Mouse (Mus musculus) cerebellum, adult 8-10 months (tissue): Measurements from ENCODE around the gene Plxna4.
"Not testable (repeated sequence)": the region's sequence is repeated elsewhere in the genome, so short reads cannot be mapped to it uniquely, and the experiment has no call there.

Source experiments
- DNase-seq: peaks from one replicate; pipeline ENCODE4 v3.0.0; 2022

Plxna4 gene

DNA sequence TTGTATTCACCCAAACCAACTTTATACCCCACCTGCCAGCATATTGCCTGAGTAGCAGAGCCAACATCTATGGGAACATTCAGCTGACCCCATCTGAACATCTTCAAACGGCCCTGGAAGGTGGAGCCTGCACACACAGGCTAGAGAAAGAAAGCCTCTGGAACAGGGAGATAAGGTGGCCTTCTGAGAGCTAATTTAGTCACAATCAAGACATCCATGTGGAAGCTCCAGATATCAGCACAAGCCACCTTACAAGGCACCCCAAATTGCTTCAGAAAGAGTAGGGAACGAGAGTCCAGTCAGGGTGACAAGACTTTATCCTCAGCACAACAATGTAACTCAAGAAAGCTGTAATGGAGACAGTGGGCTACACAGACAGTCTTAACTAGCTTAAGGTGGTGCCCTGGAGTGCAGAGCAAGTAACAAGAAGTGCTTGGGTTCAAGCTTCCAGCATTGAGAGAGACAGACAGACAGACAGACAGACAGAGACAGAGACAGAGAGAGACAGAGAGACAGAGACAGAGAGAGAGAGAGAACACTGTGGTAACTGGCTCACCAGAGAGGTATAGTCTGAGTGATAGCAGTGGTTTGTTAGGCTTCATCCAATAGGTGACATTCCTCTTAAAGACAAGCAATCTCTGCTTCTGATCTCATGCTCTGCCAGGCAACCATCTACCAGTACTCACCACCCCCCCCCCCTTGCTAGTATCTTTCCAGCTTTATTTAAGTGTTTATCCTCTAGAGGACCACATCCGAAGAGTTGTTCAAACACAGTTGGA, 53.8 kb downstream of the Plxna4 start:
- no peak for DNase-seq

DNA sequence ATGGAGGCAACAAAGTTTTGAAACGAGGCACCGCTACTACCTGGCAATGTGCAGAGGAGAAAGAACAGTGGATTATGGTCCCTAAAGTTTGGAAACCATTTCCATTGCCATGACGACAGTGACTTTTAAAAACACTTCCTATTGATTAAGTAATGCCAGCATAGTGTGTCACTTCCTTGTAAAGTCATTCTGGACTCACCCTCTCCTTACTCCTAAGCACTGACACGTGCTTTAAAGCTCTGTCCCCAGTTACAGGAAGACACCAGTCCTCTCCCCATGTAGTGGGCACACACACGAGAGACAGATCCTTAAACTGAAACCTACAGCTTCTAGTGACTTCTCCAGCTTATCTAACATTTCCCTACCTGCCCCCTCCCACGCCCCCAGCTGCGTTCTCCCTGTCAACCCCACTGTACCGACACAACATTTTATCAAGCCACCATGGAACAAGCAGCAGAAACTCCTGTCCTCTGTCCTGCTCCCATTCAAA, 59.9 kb downstream of the Plxna4 start:
- no peak for DNase-seq

DNA sequence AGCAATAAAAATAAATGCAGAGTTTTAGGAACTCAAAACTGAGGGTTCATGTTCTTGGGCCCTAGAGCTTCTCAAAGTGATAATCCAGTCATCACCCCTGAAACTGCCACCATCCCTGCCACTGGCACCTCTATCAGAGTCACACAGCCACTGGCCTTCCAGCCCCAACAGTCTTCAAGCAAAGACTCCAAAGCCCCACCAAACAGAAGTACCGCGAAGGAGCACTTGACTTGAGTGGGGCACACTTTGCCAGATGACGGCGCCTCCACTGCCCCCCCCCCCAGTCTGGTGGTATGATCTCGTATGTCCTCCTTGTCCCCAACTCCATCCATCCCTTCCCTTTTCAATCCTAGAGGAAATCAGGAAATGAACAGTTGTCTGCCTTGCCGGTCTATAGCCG, 60.5 kb downstream of the Plxna4 start:
- no peak for DNase-seq

DNA sequence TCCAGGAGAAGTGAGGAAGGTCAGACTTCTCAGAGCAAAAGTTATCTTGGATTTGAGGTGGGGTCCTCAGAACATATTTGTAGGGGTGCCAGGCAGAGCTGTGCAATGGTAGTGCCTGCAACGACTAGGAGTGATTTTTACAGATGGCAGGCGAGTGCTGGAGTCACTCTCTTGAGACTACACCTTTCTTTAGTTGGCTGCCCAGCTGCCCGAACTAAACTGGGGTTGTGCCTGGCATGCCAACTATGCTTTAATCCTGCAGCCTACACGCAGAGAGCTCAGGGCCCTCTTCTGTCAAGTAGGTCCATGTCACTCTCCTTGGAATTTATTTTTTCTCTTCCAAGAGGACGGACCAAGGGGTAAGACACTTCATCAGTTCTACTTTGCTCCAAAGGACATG, 61.2 kb downstream of the Plxna4 start:
- no peak for DNase-seq

DNA sequence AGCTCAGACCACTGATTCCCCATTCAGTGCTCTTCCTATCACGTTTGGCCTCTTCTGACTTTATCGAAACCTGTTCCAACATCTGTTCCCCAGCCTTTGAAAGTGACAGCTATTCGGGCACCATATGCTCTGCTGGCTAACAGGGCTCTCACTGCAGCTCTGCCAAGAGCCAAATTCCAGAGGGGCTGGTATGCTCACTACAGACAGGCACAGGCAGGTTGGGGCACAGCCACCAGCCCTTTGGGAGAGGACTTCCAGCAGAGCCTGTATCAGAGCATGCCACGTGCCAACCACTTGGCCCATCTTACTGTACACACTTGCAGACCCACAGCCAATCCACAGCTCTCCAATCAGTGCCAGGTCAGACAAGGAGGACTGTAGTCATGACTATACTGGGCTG, 67.9 kb downstream of the Plxna4 start:
- peak; percentile 26 for DNase-seq

DNA sequence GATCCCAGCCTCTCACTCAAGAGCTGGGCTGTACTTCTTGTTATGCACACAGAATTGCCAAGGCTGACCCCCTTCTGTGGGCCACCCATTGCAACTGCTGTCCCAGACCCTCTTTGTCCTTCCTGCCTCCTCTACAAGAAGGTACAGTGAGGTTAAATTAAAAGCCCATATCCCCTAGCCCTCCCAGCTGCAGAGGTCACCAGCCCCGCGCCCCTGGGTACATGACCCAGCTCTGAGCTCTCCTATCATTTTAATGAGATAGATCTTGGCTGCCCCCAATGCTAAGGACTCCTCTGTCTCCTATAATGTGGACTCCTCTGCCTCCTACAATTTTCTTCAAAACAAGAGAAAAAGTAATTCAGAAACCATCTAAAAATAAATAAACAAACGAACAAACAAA, 69.4 kb downstream of the Plxna4 start:
- no peak for DNase-seq

DNA sequence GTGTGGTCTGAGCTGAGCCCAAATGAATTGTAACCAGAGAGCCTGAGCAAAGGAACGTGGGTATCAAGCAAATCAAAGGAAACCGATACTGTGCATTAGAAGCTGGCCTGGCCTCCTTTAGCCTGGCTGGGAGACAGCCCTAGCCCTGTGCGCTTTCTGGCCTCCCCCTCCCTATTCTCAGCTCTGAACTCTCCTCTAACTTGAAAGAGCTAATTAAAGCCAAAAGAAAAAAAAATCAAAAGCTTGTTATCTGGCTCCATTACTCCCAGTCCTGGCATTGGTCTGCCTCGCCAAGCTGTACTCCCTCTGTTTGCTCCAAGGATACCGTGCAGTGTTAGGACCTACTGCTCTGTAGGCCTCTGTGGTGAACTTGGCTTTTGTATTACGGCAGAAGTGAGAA, 73.9 kb downstream of the Plxna4 start:
- no peak for DNase-seq

DNA sequence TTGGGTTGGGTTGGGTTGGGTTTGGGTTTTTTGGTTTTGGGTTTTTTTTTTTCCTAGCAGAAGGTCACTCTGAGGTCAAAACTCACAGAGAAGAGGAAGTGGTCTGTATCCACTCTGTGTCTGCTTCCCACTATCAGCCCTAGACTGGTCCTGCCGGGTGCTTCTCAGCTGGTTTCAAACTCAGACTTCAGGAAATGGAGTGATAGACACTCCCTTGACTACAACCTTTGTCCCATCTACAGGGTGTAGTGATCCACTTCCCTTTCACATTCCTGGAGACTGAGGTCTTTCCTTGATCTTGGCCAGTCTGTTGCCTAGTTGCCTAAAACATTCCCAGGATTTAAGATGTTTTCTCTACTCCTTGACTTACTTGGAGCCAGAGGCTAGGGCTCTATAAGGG, 76.0 kb downstream of the Plxna4 start:
- DNase-seq = no peak

DNA sequence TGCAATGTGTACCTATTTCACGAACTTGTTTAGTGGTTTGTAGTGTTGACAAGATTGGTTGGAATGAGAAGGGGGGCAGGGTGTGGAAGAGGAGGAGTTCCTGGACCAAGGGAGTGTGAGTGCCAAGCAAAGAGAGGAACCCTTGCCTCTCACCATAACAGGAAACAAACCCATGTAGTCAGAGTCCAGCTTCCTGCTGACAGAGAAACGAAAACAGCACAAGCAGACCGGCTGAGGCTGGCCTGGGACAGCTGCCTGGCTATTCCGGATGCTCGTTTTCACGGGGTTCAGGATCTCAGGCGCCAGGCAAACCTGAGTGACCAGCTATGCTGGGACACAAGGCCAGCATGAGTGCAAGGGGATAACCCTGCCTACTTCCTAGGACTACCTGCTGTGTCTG, 77.1 kb downstream of the Plxna4 start:
- peak; percentile 29 for DNase-seq

DNA sequence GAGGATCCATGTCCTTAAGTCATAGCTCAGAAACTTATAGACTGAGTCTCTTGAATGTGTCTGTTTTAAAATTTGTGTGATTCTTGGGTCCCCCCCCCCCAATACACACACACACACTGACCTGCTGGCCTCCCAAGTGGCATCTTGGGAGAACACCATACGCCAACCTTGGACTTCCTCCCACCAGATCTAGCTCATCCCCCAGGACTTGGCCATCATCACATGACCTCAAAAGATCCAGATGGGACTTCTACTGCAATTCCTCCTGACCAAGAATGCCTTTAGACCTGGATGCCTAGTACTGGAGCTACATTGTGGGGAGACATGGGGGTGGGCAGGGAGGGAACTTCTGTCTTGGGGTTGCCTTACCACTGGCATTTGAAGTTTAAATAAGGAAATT, 77.5 kb downstream of the Plxna4 start:
- no peak for DNase-seq

DNA sequence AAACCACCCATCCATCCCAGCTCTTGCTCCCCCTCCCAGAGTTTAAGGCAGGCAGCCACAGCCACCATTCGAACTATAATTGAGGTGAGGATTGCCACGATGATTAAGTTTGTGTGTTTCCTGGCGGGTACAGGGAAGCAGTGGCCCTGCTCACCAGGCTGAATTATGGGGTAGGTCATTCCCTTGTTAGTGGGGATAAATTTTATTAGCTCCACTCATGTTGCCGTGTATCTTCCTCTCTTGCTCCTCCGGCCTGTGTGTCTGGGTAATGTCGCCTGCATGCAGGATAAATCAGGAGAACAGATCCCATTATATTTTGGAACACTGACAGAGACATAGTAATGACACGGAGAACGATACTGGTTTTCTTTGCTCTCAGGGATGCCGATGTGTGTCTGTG, 78.9 kb downstream of the Plxna4 start:
- DNase-seq = no peak

DNA sequence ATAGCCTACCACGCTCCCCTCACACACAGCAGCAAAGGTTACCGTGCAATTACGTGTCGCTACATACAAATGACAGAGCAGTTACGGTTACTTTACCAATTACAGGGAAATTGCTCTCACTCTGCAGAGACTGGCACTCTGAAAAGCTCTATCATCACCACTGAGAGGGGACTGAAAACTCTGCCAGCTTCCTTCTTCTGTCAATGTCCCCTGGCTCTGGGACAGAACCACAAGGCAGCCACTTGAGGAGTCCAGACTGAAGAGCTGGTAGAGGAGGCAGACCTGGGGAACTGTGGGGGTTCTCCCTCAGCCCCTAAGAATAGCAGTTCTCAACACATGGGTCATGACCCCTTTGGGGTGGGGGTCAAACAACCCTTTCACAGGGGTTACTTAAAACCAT, 83.0 kb downstream of the Plxna4 start:
- no peak for DNase-seq

DNA sequence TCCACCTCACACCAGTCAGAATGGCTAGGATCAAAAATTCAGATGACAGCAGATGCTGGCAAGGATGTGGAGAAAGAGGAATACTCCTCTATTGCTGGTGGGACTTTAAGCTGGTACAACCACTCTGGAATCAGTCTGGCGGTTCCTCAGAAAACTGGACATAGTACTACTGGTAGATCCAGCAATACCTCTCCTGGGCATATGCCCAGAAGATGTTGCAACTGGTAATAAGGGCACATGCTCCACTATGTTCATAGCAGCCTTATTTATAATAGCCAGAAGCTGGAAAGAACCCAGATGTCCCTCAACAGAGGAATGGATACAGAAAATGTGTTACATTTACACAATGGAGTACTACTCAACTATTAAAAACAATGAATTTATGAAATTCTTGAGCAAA, 86.8 kb downstream of the Plxna4 start:
- DNase-seq = not testable (repeated sequence)

DNA sequence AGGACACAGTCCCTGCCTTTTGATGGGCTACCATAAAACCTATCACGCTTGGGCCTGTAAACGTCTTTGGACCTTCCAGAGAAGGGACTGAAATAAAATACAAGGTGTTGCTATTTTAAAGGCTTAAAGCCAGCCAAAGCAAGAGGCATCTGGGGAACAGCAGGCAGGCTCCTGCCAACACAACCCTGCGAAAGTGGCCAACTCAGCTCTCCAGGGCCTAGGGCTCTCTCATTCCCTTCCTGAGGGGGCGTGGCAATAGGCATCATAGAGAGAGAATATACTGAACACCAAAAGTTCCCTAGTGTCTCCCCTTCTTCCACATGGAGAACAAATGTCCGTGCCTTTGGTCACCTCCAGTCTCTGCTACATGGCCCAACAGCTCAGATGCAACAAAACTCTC, 89.9 kb downstream of the Plxna4 start:
- no peak for DNase-seq

DNA sequence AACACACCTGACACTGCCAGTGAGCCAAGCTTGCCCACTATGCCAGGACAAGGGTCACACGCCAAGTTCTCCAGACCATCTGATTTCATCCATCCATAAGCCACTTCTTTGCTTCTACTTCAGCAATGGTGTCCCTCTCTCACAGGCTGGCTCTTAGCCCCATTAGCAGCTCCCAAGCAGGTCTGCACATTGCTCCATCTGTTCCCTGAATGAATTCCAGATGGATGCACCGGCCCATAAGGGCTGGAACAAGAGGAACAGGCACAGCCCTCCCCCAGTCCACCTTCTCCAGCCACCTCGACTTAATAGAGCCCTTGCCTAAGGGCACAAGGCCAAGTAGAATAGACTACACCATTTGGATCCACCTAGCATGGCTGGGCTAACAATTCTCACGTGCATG, 91.9 kb downstream of the Plxna4 start:
- peak; percentile 89 for DNase-seq

DNA sequence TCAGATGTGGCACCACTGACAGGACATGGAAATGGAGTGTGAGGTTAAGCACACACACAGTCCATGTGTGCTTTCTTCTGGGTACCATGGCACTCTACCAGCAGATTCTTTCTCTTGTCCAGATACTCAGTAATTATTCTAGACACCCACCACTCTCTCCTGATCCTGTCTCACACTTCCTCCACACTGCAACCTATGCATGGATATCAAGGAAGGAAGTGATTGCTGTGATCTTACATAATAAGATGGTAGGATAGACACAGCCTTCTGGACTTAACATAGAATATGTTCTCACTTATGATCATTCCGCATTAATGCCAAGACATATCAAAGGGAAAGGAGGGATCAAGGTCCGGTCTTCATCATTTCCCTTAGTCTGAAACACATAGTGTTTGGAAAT, 92.5 kb downstream of the Plxna4 start:
- DNase-seq = no peak

DNA sequence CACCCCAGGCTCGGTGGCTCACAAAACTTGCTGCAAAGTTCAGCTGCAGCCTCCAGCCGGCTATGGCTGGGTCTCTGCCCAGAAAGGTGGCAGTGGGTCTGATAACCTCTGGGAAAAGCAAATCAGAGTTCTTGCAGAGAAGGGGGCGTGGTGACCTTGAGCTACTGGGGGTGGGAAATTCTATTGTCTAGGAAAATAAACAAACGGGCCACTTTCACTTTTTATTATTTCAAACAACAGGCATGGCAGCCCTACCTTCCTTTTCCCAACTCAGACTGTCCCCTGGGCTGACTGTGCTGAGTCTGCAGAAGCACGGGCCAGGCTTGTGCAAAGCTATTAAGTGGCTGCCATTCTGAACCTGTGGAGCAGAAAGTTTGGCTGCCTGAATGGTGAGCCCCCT, 94.4 kb downstream of the Plxna4 start:
- no peak for DNase-seq

DNA sequence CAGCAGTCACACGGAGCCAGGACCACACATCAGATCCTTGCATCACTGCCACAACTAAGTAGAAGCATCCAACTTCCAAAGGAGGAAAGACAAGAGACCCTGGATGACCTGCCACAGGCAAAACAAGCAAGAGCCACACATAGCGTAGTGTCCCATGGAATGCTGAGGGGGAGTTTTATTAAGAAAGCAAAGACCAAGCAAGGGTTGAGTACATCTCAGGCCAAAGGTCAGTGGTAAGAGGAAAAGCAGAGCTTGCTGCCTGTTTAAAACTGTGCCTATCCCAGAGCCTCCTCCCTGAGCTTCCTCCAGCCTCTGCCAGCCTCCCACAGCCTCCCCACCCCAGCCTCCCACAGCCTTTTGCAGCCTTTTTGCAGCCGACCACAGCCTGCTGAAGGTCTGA, 100.9 kb downstream of the Plxna4 start:
- no peak for DNase-seq

DNA sequence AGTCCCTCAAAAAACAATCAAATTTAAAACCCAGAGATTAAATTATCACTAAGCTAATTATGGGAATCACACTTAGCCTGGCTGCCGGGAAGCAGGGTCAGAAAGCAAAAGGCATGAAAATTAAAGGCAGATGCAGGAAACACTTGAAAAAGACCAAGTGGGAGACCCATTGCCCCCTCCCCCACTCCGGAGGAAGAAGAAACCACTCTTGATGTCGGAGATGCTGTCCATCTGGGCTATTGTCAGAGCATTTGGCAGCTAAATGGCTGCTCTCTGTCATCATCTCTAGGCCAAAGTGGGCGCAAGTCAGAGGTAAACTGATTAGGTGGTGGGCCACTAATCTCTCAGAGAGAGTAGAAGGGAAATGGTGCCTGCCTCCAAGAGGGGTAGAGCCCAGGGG, 105.5 kb downstream of the Plxna4 start:
- no peak for DNase-seq

DNA sequence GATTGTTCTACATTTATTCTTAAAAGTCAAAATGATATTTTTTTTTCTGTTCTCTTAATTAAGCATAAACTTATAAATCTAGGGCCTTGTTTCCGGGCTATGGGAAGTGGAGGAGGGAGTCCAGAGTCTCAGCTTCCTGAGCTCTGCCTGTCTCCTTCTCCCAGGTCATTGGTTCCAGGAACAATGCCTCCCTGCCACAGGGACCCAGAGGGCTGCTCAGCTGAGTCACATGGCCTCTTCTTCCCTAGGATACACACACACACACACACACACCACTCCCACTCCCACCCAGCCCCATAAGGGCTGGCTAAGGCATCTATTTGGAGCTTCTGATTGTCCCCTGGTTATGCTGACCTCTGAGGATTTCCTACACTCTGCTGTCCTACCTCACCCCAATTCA, 107.3 kb downstream of the Plxna4 start:
- no peak for DNase-seq

DNA sequence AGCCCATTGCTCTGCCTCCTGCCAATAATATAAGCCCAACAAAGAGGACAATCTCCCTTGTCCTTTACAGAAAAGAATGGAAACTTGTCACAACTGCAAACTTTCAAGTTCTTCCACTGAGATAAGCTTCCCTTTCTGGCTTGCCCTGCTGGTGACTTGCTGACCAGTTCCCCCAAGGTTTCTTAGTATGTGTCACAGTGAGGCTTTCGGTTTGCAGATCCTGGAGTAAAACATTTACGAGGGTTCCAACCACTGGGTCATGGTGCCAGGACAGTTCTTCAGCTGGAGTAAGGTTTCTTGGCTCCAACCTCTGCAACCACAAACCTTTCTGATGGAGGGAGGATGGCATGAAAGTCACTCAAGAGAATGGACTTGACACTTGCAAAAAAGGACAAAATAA, 108.2 kb downstream of the Plxna4 start:
- no peak for DNase-seq

DNA sequence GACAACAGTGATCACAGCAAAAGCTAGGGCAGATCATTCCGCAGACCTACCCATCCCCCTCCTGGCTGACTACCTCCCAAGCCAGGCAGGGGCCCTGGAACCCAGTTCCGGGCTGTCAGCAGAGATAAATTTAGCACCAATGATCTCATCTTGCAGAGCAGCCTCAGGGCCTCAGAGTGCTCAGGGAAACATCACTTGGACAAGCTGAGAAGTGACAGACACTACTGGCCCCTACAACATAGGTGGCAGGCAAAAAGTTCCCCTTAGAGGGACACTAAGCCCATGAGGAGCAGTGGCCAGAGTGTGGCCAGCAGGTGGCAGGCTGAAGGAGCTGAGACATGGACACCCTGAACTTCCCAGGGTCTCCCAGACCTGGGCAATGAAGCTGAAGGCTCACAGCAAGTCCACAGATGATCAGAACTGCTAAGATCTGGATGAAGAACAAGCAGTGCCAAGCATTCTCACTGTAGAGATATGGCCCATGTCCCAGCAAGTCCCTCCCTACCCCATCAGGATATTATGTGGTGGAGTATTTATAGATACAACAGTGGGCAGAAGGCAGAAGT, 108.7 kb downstream of the Plxna4 start:
- peak; percentile 79 for DNase-seq

DNA sequence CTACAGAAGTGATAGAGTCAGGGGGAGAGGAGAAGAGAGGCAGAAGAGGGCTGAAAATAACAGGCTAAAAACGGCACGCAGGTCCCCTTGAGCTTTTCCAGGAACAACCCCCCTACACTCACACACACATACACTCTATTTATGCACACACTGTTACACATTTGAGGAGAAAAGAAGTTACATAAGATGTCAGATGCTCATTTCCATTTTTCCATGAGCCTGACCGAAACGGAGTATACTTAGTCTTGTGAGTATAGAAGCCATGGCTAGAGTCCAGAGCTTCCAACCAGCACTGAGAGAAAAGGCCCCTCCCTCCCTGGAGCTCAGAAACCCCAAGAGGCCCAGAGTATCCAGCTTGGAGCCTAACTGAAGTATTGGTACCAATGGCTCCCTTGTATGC, 112.0 kb downstream of the Plxna4 start:
- DNase-seq = no peak

DNA sequence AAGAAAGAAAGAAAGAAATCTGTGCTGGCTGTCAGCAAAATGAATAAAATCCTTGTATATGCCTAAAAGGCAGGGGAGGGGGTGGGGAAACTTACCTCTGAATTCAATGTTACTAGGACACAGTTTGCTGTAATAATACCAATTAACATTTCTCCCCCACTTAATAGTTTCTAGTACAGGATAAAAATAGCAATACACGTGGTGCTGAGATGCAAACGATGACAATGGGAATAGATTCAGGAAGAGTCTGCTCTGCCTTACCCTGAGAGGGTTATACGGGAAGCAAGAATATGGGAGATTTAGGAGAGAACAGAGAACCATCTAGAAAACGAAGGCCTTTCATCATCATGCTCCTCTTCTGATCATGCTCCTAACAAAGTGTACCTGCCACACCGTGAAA, 115.9 kb downstream of the Plxna4 start:
- DNase-seq = no peak

DNA sequence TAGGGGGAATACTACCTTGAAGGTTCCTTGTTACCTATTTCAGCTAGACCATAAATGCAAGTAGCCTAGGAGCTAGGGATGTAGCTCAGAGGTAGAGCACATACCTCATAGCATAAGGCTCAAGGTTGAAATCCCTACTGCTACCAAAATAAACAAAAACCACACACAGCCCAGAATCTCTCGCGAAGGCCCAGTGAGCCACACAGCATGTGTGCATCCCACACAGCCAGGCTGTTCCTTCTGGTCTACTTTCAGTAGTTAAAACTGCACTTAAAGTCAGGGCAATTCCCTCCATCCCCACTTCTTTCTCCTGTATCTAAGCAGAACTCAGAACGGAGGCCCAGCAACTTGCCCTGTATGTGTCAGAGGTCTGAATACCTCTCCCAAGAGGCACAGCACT, 116.4 kb downstream of the Plxna4 start:
- DNase-seq = no peak
